Mouse (Mus musculus) myocyte (in vitro differentiated cells): Measurements from ENCODE around the gene Znrf1. TPM values are rescaled to one million over a fixed set of nuclear protein-coding genes. Genes with fewer than 3 reads are reported as not detected.
A peak's percentile ranks its signal among the peaks of the same experiment; 100 is the strongest.

Experiments
- H3K27me3 ChIP-seq: one replicate; pipeline ENCODE4 v1.6.1; 2011; ENCODE audit not compliant: control insufficient read depth, insufficient read depth, insufficient read length
- H3K36me3 ChIP-seq: one replicate; pipeline ENCODE4 v1.6.1; 2011; ENCODE audit not compliant: control insufficient read depth, insufficient read depth
- H3K4me2 ChIP-seq: one replicate; pipeline ENCODE4 v1.6.1; 2011; ENCODE audit warnings: low read depth, control low read depth
- H3K4me3 ChIP-seq: one replicate; pipeline ENCODE4 v1.5.1; 2011; ENCODE audit warnings: mild to moderate bottlenecking, control low read depth, moderate library complexity
- H3K79me2 ChIP-seq: one replicate; pipeline ENCODE4 v1.6.1; 2011; ENCODE audit not compliant: control insufficient read depth, insufficient read depth
- H3ac ChIP-seq: one replicate; pipeline ENCODE4 v1.6.1; 2011; ENCODE audit not compliant: control insufficient read depth, insufficient read length
- CEBPB ChIP-seq: IDR thresholded peaks from 2 replicates; pipeline ENCODE4 v1.6.1; 2011; ENCODE audit warnings: mild to moderate bottlenecking, moderate library complexity; ENCODE audit not compliant: poor library complexity, insufficient read depth, severe bottlenecking
- E2F4 ChIP-seq: IDR thresholded peaks from one replicate; pipeline ENCODE4 v1.6.1; 2011; ENCODE audit warnings: mild to moderate bottlenecking, control low read depth, moderate library complexity; ENCODE audit not compliant: insufficient read depth
- MAX ChIP-seq: IDR thresholded peaks from one replicate; pipeline ENCODE4 v1.6.1; 2011; ENCODE audit warnings: low read depth, mild to moderate bottlenecking, control low read depth
- MYOD1 ChIP-seq, 3 experiments: IDR thresholded peaks; one replicate each; pipeline ENCODE4 v1.6.1; 2011; ENCODE audit warnings: control low read depth in 2 of 3, low read depth in 2 of 3, mild to moderate bottlenecking in 2 of 3, moderate library complexity in 1 of 3; ENCODE audit not compliant: insufficient read length in 2 of 3, control insufficient read depth in 1 of 3
- MYOG ChIP-seq, 3 experiments: IDR thresholded peaks; one replicate each; pipeline ENCODE4 v1.6.1; 2011; ENCODE audit warnings: control low read depth in 2 of 3, low read depth in 2 of 3, mild to moderate bottlenecking in 2 of 3; ENCODE audit not compliant: insufficient read length in 2 of 3, control insufficient read depth in 1 of 3, insufficient read depth in 1 of 3
- POLR2A ChIP-seq: IDR thresholded peaks from one replicate; pipeline ENCODE4 v1.6.1; 2011; ENCODE audit warnings: low read depth, mild to moderate bottlenecking, control low read depth, moderate library complexity; ENCODE audit not compliant: insufficient read length
- POLR2AphosphoS2 ChIP-seq: IDR thresholded peaks from one replicate; pipeline ENCODE4 v1.6.1; 2011; ENCODE audit warnings: low read depth, control low read depth; ENCODE audit not compliant: insufficient read length
- REST ChIP-seq: IDR thresholded peaks from one replicate; pipeline ENCODE4 v1.6.1; 2011; ENCODE audit warnings: mild to moderate bottlenecking, control low read depth, moderate library complexity; ENCODE audit not compliant: insufficient read depth, insufficient read length
- SRF ChIP-seq: IDR thresholded peaks from one replicate; pipeline ENCODE4 v1.6.1; 2011; ENCODE audit warnings: low read depth; ENCODE audit not compliant: control insufficient read depth, insufficient read length
- TCF12 ChIP-seq: IDR thresholded peaks from one replicate; pipeline ENCODE4 v1.6.1; 2011; ENCODE audit warnings: mild to moderate bottlenecking, control low read depth; ENCODE audit not compliant: poor library complexity, insufficient read depth, severe bottlenecking
- TCF3 ChIP-seq: IDR thresholded peaks from one replicate; pipeline ENCODE4 v1.6.1; 2011; ENCODE audit warnings: low read depth, control low read depth; ENCODE audit not compliant: insufficient read length
- USF1 ChIP-seq: IDR thresholded peaks from one replicate; pipeline ENCODE4 v1.6.1; 2011; ENCODE audit warnings: low read depth, mild to moderate bottlenecking, control low read depth, moderate library complexity
- polyA plus RNA-seq: library from polyadenylated mRNA; unstranded; fragments of >200 nt; fragmentation: generic; extraction: Trizol; gene quantifications from one replicate; pipeline ENCODE4 v1.2.1, GENCODE M21; 2012; ENCODE audit warnings: missing spikeins

Znrf1 gene
- polyA plus RNA-seq, 1 experiment = 39.2 TPM

DNA sequence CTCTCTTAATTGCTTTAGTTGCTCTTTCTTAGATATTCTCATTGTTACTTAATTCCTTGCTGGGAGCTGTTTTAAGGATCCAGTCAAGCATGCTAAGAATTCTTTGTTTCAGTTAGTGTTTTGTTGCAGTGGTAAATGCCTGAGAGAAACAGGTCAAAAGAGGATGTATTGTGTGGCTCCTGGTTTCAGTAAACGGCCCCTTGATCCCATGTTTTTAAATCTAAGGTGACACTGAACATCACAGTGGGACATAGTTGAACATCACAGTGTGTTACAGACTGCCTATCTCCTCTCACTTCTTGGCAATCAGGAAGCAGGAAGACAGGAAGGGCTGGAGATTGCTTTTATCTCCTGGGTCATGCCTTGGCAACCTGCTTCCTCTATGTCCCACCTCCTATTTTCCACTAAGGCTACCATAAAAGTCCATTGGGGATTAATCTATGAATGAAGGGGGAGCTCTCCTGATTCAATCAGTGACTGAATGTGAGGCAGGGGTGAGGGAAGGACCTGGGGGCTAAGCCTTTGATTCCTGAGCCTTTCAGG, 121.5 kb downstream of the Znrf1 start:
- Histone ChIP-seq H3K79me2 (peaks cover 59% of the 10 kb centered on the region), H3K4me3 (no peak overlapping the region), H3K36me3 (peaks cover 6% of the 10 kb centered on the region), H3ac (no peak overlapping the region), H3K4me2 (no peak overlapping the region), H3K27me3 (no peaks in the 10 kb centered on the region)
- TF ChIP-seq E2F4 = no peak
- no peak for TF ChIP-seq MYOG (IDR thresholded peaks at IDR 0.05; ENCODE audit: control insufficient read depth in 1 of 3, insufficient read depth in 1 of 3, insufficient read length in 2 of 3, low read depth in 2 of 3)
- TF ChIP-seq TCF3 = no peak
- TF ChIP-seq MYOD1 (IDR thresholded peaks at IDR 0.05; ENCODE audit: control insufficient read depth in 1 of 3, insufficient read length in 2 of 3, low read depth in 2 of 3) = no peak
- no peak for TF ChIP-seq POLR2A
- TF ChIP-seq TCF12 = no peak
- TF ChIP-seq MAX = no peak
- TF ChIP-seq USF1 = no peak
- no peak for TF ChIP-seq REST
- no peak for TF ChIP-seq CEBPB
- TF ChIP-seq SRF = no peak
- no peak for TF ChIP-seq POLR2AphosphoS2

DNA sequence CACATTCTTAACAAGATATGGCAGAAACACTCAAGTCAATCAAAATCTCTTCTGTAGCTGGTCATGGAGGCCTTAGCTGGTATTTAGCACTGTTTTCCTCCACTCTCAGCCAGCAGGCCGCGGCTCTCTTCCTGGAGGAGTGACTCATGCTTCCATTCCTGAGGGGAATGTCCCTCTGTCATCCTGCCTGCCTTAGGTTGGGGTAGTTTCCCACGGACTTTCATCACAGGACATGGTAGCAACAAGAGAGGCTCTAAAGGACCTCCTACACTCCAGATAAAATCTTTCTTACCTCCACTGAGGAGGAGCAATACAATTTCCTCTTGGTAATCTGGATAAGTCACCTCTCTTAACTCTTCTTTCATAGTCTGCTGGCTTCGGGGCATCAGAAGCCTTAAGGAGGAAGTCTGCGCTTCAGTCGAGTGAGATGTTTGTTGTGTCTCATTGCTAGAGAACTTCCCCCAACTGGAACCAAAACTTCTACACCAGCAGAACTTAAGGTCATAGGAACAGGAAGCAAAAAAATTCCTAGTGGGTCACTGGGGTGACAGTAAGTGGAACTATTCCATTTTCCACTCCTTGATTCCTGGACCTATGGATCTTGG, 123.0 kb downstream of the Znrf1 start:
- H3K4me2 ChIP-seq = peak overlapping the region; percentile 15
- H3K79me2 ChIP-seq = peaks cover 43% of the 10 kb centered on the region
- H3ac ChIP-seq = no peak overlapping the region
- peaks cover 4% of the 10 kb centered on the region for H3K36me3 ChIP-seq
- no peak overlapping the region for H3K4me3 ChIP-seq
- no peak for TF ChIP-seq MYOD1 (IDR thresholded peaks at IDR 0.05; ENCODE audit: control insufficient read depth in 1 of 3, insufficient read length in 2 of 3, low read depth in 2 of 3)
- no peak for TF ChIP-seq POLR2A
- no peak for TF ChIP-seq MYOG (IDR thresholded peaks at IDR 0.05; ENCODE audit: control insufficient read depth in 1 of 3, insufficient read depth in 1 of 3, insufficient read length in 2 of 3, low read depth in 2 of 3)
- no peak for TF ChIP-seq CEBPB
- H3K27me3 ChIP-seq = no peaks in the 10 kb centered on the region

GRCm38 (mm10) chr8:111662473-111662872, 126.6 kb downstream of the Znrf1 start:
- H3K79me2 ChIP-seq = peaks cover 9% of the 10 kb centered on the region
- H3K27me3 ChIP-seq = no peaks in the 10 kb centered on the region
- peaks cover 9% of the 10 kb centered on the region for H3K36me3 ChIP-seq
- TF ChIP-seq POLR2A (no peak), TCF3 (no peak), MYOG (IDR thresholded peaks at IDR 0.05; ENCODE audit: control insufficient read depth in 1 of 3, insufficient read depth in 1 of 3, insufficient read length in 2 of 3, low read depth in 2 of 3) (no peak), TCF12 (no peak), REST (no peak), SRF (no peak), E2F4 (no peak)
- H3K4me2 ChIP-seq = no peak overlapping the region
- H3ac ChIP-seq = no peak overlapping the region
- H3K4me3 ChIP-seq = no peak overlapping the region

GRCm38 (mm10) chr8:111666751-111667150, 130.9 kb downstream of the Znrf1 start:
- Histone ChIP-seq H3K79me2 (no peaks in the 10 kb centered on the region), H3K4me2 (no peak overlapping the region), H3ac (no peak overlapping the region), H3K36me3 (peaks cover 26% of the 10 kb centered on the region), H3K27me3 (no peaks in the 10 kb centered on the region), H3K4me3 (no peak overlapping the region)
- TF ChIP-seq SRF (no peak), REST (no peak), MYOG (IDR thresholded peaks at IDR 0.05; ENCODE audit: control insufficient read depth in 1 of 3, insufficient read depth in 1 of 3, insufficient read length in 2 of 3, low read depth in 2 of 3) (no peak), POLR2AphosphoS2 (no peak), MYOD1 (IDR thresholded peaks at IDR 0.05; ENCODE audit: control insufficient read depth in 1 of 3, insufficient read length in 2 of 3, low read depth in 2 of 3) (no peak), TCF12 (no peak), TCF3 (no peak)

Other genes with a start within 250 kb of the Znrf1 start
- gene Rfwd3, start 235.9 kb upstream of the Znrf1 start, polyA plus RNA-seq = 9.0 TPM
- gene Mlkl, start 197.9 kb upstream of the Znrf1 start, polyA plus RNA-seq = 14.5 TPM
- gene Fa2h, start 142.3 kb upstream of the Znrf1 start, polyA plus RNA-seq = 0.54 TPM
- 10.2 TPM for gene Wdr59, start 14.0 kb upstream of the Znrf1 start, polyA plus RNA-seq
- gene Ldhd, start 94.3 kb downstream of the Znrf1 start, polyA plus RNA-seq = 0.16 TPM
- gene Zfp1, start 107.3 kb downstream of the Znrf1 start, polyA plus RNA-seq = 5.3 TPM
- gene Ctrb1, start 154.9 kb downstream of the Znrf1 start, polyA plus RNA-seq = 85.4 TPM
- 81.9 TPM for gene Bcar1, start 207.7 kb downstream of the Znrf1 start, polyA plus RNA-seq